Mouse (Mus musculus): ENCODE results near the gene Chst15. TPM values are rescaled to one million over a fixed set of nuclear protein-coding genes. Genes with fewer than 3 reads are reported as not detected.
A peak's percentile ranks its signal among the peaks of the same experiment; 100 is the strongest.

The Chst15 gene
- total and polyA plus RNA-seq, 3 experiments = 6.8 to 7.3 (median 7.0) TPM

GRCm38 (mm10) chr7:132333078-132333477 is 16.1 kb upstream of the Chst15 start:
- H3K36me3 ChIP-seq (ENCODE audit: control insufficient read depth, insufficient read depth, low read length) = no peaks in the 10 kb centered on the region
- no peak overlapping the region for H3K27ac ChIP-seq
- H3K27me3 ChIP-seq (ENCODE audit: control insufficient read depth, insufficient read depth, low read length) = no peaks in the 10 kb centered on the region
- intact Hi-C loops (cut with DNase I) = loop anchor here (5.0 kb wide), 1 partner anchor 106 kb away; no protein-coding TSS in a partner anchor
- TF ChIP-seq CTCF (IDR thresholded peaks at IDR 0.05) = no peak
- TF ChIP-seq EP300 (IDR thresholded peaks at IDR 0.05; ENCODE audit: insufficient read depth, low read depth, low read length) = no peak
- no peak for TF ChIP-seq POLR2A (IDR thresholded peaks at IDR 0.05; ENCODE audit: insufficient read depth, low read depth, low read length)
- WGBS = 50% methylated on average over 1 of the region's 1 CpGs
- H3K9ac ChIP-seq (ENCODE audit: low read depth, low read length) = no peak overlapping the region
- no peaks in the 10 kb centered on the region for H3K79me2 ChIP-seq (replicated peaks; ENCODE audit: control insufficient read depth, insufficient read depth, low read length)
- H3K4me1 ChIP-seq (ENCODE audit: control insufficient read depth, insufficient read depth, low read length) = peaks cover 7% of the 10 kb centered on the region
- no peak for DNase-seq
- no peak overlapping the region for H3K4me3 ChIP-seq

GRCm38 (mm10) chr7:132332176-132332575 is 15.1 kb upstream of the Chst15 start:
- Histone ChIP-seq H3K27me3 (ENCODE audit: control insufficient read depth, insufficient read depth, low read length) (no peaks in the 10 kb centered on the region), H3K4me1 (ENCODE audit: control insufficient read depth, insufficient read depth, low read length) (peaks cover 6% of the 10 kb centered on the region), H3K79me2 (replicated peaks; ENCODE audit: control insufficient read depth, insufficient read depth, low read length) (no peaks in the 10 kb centered on the region), H3K36me3 (ENCODE audit: control insufficient read depth, insufficient read depth, low read length) (no peaks in the 10 kb centered on the region), H3K27ac (no peak overlapping the region), H3K4me3 (no peak overlapping the region), H3K9ac (ENCODE audit: low read depth, low read length) (no peak overlapping the region)
- TF ChIP-seq CTCF (IDR thresholded peaks at IDR 0.05) = peak; percentile 42
- no peak for TF ChIP-seq POLR2A (IDR thresholded peaks at IDR 0.05; ENCODE audit: insufficient read depth, low read depth, low read length)
- no peak for TF ChIP-seq EP300 (IDR thresholded peaks at IDR 0.05; ENCODE audit: insufficient read depth, low read depth, low read length)
- intact Hi-C loops (cut with DNase I) = loop anchor here (5.0 kb wide), 1 partner anchor 105 kb away; no protein-coding TSS in a partner anchor
- 44% methylated on average over 11 of the region's 11 CpGs for WGBS
- DNase-seq = no peak

- intact Hi-C loops (cut with DNase I) = loop anchor here (5.0 kb wide), 1 partner anchor 103 kb away; no protein-coding TSS in a partner anchor
- DNase-seq = no peak
These were observed 13.2 kb upstream of the Chst15 start for GRCm38 (mm10) chr7:132330179-132330578.

DNA sequence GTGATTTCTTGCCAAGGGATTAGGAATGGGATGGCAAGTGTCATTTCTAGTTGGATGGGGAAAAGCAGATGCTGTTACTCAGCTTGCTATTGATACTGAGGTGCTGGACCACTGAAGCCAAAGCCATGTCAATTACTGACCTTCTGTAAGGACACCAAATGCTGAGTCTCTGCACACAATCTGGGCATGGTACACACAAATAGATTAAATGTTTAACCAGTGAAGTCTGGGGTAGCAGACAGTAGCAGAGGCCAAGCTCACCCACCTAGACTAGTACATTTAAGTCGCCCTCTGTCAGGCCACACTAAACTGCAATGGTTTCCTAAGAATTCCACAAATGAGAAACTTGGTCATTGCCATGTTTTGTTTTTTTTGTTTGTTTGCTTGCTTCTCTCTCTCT is 11.6 kb upstream of the Chst15 start:
- no peak overlapping the region for H3K27ac ChIP-seq
- H3K27me3 ChIP-seq (ENCODE audit: control insufficient read depth, insufficient read depth, low read length) = no peaks in the 10 kb centered on the region
- H3K9ac ChIP-seq (ENCODE audit: low read depth, low read length) = no peak overlapping the region
- H3K4me3 ChIP-seq = no peak overlapping the region
- no peaks in the 10 kb centered on the region for H3K36me3 ChIP-seq (ENCODE audit: control insufficient read depth, insufficient read depth, low read length)
- no peak for DNase-seq
- intact Hi-C loops (cut with DNase I) = no loop called here
- 90% methylated on average over 1 of the region's 1 CpGs for WGBS
- no peaks in the 10 kb centered on the region for H3K79me2 ChIP-seq (replicated peaks; ENCODE audit: control insufficient read depth, insufficient read depth, low read length)
- no peak for TF ChIP-seq CTCF (IDR thresholded peaks at IDR 0.05)
- no peak for TF ChIP-seq POLR2A (IDR thresholded peaks at IDR 0.05; ENCODE audit: insufficient read depth, low read depth, low read length)
- peaks cover 3% of the 10 kb centered on the region for H3K4me1 ChIP-seq (ENCODE audit: control insufficient read depth, insufficient read depth, low read length)

More at GRCm38 (mm10) chr7:132330179-132330578, 13.2 kb upstream of the Chst15 start:
- Histone ChIP-seq H3K36me3 (ENCODE audit: control insufficient read depth, insufficient read depth, low read length) (no peaks in the 10 kb centered on the region), H3K9ac (ENCODE audit: low read depth, low read length) (no peak overlapping the region), H3K27me3 (ENCODE audit: control insufficient read depth, insufficient read depth, low read length) (no peaks in the 10 kb centered on the region), H3K27ac (no peak overlapping the region), H3K4me3 (no peak overlapping the region), H3K4me1 (ENCODE audit: control insufficient read depth, insufficient read depth, low read length) (peaks cover 3% of the 10 kb centered on the region), H3K79me2 (replicated peaks; ENCODE audit: control insufficient read depth, insufficient read depth, low read length) (no peaks in the 10 kb centered on the region)
- TF ChIP-seq POLR2A (IDR thresholded peaks at IDR 0.05; ENCODE audit: insufficient read depth, low read depth, low read length) (no peak), EP300 (IDR thresholded peaks at IDR 0.05; ENCODE audit: insufficient read depth, low read depth, low read length) (no peak), CTCF (IDR thresholded peaks at IDR 0.05) (no peak)
- 91% methylated on average over 1 of the region's 1 CpGs for WGBS

DNA sequence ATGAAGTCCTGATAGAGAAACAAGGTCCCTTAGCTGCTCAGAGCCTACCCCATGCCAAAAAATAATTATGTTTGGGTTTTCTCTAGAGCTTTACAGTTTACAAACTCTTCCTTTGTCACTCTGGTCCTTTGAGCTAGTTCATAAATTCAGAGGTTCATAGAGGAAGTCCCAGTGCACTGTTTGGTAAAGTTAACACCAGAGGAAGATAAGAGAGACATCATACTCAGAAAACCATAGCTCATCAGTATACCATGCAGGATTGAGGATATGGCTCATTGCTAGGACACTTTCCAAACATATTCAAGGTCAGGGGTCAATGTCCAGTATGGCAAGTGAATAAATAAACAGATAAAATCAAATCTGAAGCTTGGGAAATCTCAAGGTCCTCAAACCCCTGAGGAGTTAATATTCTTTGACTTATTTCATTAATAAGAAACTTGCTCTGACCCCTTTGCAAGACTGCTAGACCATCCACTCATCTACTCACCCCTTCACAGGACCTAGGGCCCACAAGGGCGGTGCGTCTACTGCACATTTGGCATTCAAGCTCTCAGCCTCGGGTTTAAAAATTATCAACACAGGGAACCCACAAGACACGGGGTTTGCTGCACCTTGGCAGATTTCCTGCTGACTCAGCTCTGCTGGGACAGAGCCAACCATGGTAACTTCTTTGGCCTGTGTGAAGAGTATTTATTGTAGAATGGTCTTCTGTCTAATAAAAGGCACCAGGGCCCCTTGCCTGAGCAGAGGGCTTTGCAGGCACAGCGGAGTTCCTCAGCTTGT is 8.7 kb upstream of the Chst15 start:
- H3K9ac ChIP-seq (ENCODE audit: low read depth, low read length) = no peak overlapping the region
- H3K36me3 ChIP-seq (ENCODE audit: control insufficient read depth, insufficient read depth, low read length) = no peaks in the 10 kb centered on the region
- H3K27me3 ChIP-seq (ENCODE audit: control insufficient read depth, insufficient read depth, low read length) = no peaks in the 10 kb centered on the region
- no peak for TF ChIP-seq POLR2A (IDR thresholded peaks at IDR 0.05; ENCODE audit: insufficient read depth, low read depth, low read length)
- no peaks in the 10 kb centered on the region; the same call in 1 of the 2 replicates for H3K4me1 ChIP-seq (ENCODE audit: control insufficient read depth, insufficient read depth, low read length)
- intact Hi-C loops (cut with DNase I) = no loop called here
- peak; percentile 63 to 68 for DNase-seq
- no peak overlapping the region for H3K4me3 ChIP-seq
- H3K27ac ChIP-seq = no peak overlapping the region
- WGBS = 23% methylated on average over 5 of the region's 5 CpGs
- H3K79me2 ChIP-seq (replicated peaks; ENCODE audit: control insufficient read depth, insufficient read depth, low read length) = no peaks in the 10 kb centered on the region

DNA sequence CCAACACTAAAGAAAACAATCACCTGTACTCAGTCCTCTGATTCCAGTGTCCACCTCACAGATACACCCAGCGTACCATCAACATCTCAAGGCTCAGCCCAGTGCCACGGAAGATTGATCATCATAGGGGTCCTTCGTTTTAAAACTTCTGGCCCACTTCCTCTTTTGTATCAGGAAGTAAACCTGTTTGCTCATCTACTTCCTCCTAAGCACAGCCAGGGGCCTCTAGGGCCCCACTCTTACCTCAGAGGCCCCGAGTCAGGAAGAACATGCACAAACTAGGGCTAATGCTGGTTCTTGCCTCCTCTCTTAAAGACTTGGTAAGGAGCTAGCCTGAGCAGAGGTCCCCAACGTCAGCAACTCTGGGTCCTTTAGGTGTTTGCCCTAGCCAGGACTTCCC is 6.4 kb upstream of the Chst15 start:
- intact Hi-C loops (cut with DNase I) = no loop called here
- 64% methylated on average over 5 of the region's 5 CpGs for WGBS

More for the DNA sequence above, 6.4 kb upstream of the Chst15 start:
- H3K79me2 ChIP-seq (replicated peaks; ENCODE audit: control insufficient read depth, insufficient read depth, low read length) = no peaks in the 10 kb centered on the region
- no peaks in the 10 kb centered on the region; the same call in 1 of the 2 replicates for H3K4me1 ChIP-seq (ENCODE audit: control insufficient read depth, insufficient read depth, low read length)
- H3K27me3 ChIP-seq (ENCODE audit: control insufficient read depth, insufficient read depth, low read length) = no peaks in the 10 kb centered on the region
- no peak overlapping the region for H3K27ac ChIP-seq
- H3K9ac ChIP-seq (ENCODE audit: low read depth, low read length) = no peak overlapping the region
- TF ChIP-seq POLR2A (IDR thresholded peaks at IDR 0.05; ENCODE audit: insufficient read depth, low read depth, low read length) = no peak
- no peak for TF ChIP-seq EP300 (IDR thresholded peaks at IDR 0.05; ENCODE audit: insufficient read depth, low read depth, low read length)
- TF ChIP-seq CTCF (IDR thresholded peaks at IDR 0.05) = no peak
- DNase-seq = no peak
- H3K36me3 ChIP-seq (ENCODE audit: control insufficient read depth, insufficient read depth, low read length) = no peaks in the 10 kb centered on the region
- no peak overlapping the region for H3K4me3 ChIP-seq

Data from heart, adult 2 months (tissue).